Mouse (Mus musculus): ENCODE measurements at regions not wholly inside any gene's neighbourhood (a gene's known extent, or its start where the extent isn't known, plus 50 kb on each side); places are given as distances from the start of the nearest gene placed in this dataset.

DNA sequence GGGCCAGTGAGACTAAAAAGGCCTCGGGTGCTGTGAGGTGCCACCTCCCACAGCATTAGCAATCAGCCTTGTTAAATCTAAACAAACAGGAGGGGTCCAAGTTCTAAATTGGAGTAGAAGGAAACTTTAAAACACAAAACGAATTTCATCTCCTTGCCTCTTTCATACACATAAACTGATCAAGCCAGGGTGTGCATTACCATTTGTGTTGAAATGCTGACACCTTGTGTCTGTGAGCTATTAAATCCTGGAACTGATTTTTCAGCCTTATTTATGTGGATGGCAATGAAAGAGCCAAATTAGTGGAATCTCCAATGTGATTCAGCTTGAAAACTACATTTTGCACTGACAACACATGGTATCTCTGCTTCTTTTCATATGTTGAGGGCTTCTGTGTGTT, 114.8 kb downstream of the Pcsk1 start:
- no peak for DNase-seq

DNA sequence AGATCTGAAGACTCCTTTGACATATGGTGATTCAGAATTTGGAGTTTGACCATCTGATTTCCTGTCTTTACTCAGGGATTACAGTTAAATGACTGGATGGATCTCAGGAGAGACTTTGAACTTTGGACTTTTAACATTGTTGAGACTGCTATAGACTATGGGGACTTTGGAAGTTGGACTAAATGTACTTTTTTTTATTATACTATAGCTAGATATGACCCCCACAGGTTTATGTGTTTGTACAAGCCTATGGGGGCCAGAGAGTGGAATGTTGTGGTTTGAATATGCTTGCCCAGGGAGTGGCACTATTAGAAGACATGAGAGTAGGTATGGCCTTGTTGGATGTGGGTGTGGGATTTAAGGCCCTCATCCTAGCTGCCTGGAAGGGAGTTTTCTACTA, 134.3 kb downstream of the Pcsk1 start:
- no peak for DNase-seq

DNA sequence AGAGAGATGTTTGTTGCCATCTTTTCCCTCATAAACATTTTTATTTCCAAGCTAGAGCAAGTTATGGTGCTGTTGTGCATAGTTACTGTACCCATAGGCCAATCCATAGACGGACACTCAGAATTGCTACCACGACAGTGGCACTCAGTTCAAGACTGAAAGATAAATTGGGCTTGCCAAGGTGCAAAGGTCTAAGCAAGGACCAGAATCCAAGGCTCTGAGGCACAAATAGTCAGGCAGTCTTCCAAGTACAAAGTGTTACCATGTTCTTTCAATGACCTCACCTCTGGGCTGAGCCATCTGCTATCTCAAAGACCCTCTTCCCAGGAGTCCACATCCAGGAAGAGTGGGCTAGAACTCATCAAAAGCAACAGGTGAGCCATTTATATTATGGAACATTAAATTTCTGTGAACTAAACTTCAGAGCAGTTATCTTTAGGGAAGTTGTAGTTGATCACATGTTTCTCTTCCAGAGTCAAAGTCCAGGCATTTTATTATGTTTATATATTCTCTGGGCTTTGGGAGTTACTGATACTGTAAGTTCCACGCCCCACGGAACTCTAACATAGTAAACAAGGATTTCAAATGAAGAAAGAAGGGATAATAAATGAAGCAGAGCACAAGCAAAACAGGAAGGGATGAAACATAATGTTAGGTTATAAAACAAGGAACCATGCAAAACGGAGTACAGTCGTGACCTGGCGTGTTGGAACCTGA, 136.1 kb downstream of the Pcsk1 start:
- DNase-seq: no peak

DNA sequence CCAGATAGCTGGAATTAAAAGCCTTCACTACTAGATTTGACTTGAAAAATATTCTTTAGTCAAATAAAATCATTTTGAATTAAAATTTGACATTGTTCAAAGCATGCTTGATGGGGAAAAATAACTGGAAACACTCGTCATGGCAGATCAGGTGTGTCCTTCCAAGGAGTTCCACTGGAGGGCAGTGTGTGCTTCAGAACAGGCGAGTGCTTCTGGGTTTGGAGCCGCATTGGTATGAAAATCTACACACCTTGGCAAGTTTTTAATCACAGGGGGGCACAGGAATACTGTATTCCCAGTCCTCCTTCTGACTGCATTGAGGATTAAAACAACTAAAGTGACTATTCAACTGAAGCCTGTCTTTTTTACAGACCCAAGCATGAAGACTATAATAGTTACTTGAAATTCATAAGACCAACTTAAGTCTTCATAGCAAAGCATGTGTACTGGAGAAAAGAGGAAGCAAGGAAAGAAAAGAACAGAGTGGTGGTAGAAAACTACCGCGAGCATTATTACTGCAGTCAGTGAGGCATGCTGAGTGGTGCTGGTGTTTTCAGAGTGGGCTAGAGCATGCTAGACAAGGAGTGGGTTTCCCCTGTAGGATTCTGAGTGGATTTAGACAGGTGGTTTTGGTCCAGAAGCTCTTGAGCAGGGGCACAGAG, 138.1 kb downstream of the Pcsk1 start:
- DNase-seq: peak; percentile 50 to 56

DNA sequence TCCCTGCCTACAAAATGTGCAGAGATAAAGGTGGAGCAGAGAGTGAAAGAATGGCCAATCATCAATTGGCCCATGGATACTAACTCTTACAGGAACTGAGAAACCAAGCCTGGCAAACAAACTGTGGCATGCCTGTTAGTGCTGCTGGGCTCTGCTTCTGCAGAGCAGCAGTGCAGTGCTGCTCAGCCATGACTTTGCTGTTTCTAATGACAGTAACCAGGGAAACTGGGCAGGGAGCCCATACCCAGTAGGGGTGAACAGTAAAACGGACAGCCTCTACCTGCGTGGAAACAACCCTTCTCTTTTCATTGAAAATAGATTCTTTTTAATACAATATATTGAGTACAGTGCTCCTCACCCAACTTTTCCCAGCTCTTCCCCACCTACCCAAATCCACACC, 146.8 kb downstream of the Pcsk1 start:
- peak; percentile 10 to 15 for DNase-seq

Data from layer of hippocampus, postnatal 36 days (tissue).